Mouse (Mus musculus) midbrain, embryonic 16.5 days (tissue): Measurements from ENCODE around the gene Olfr527. TPM values are rescaled to one million over a fixed set of nuclear protein-coding genes. Genes with fewer than 3 reads are reported as not detected.

Experiments
- ATAC-seq: fragments of 200-750 bp; cut with Nextera tagmentation; 2 replicates; pipeline ENCODE4 v1.8.0; 2017; ENCODE audit warnings: moderate TSS enrichment
- H3K27ac ChIP-seq: fragments of 300-500 bp; sonication (generic); 2 replicates; pipeline ENCODE4 v1.5.1; 2014; ENCODE audit warnings: mild to moderate bottlenecking, low read length, mixed read lengths
- H3K27me3 ChIP-seq: fragments of 300-500 bp; sonication (generic); 2 replicates; pipeline ENCODE4 v1.6.1; 2014; ENCODE audit warnings: low read depth, low read length, mixed read lengths; ENCODE audit not compliant: control insufficient read depth, insufficient read depth
- H3K36me3 ChIP-seq: fragments of 300-500 bp; sonication (generic); 2 replicates; pipeline ENCODE4 v1.6.1; 2014; ENCODE audit warnings: mild to moderate bottlenecking, low read length, moderate library complexity, mixed read lengths; ENCODE audit not compliant: control insufficient read depth, insufficient read depth
- H3K4me1 ChIP-seq: fragments of 300-500 bp; sonication (generic); 2 replicates; pipeline ENCODE4 v1.6.1; 2014; ENCODE audit warnings: mild to moderate bottlenecking, low read length, mixed read lengths; ENCODE audit not compliant: control insufficient read depth, insufficient read depth
- H3K4me2 ChIP-seq: fragments of 300-500 bp; sonication (generic); 2 replicates; pipeline ENCODE4 v1.6.1; 2014; ENCODE audit warnings: mild to moderate bottlenecking, low read length, mixed read lengths
- H3K4me3 ChIP-seq: fragments of 300-500 bp; sonication (generic); 2 replicates; pipeline ENCODE4 v1.5.1; 2014; ENCODE audit warnings: low read depth, mild to moderate bottlenecking, low read length, moderate library complexity, mixed read lengths
- H3K9ac ChIP-seq: fragments of 300-500 bp; sonication (generic); 2 replicates; pipeline ENCODE4 v1.6.1; 2014; ENCODE audit warnings: low read depth, low read length, mixed read lengths
- H3K9me3 ChIP-seq: fragments of 300-500 bp; sonication (generic); replicated peaks from 2 replicates; pipeline ENCODE4 v1.6.1; 2014; ENCODE audit warnings: mild to moderate bottlenecking, low read length, mixed read lengths; ENCODE audit not compliant: control insufficient read depth, poor library complexity, severe bottlenecking
- WGBS: fragments of 180-500 bp; shearing (Covaris S2); extraction: QIAGEN DNeasy Blood & Tissue Kit; methylation state at CpG from one replicate; pipeline ENCODE4 v1.1.7; 2014; 5-methylcytosine and 5-hydroxymethylcytosine counted together
- polyA plus RNA-seq: library from polyadenylated mRNA; unstranded; fragments of >200 nt; fragmentation: Nextera tagmentation; extraction: Ambion mirVana; gene quantifications from 2 replicates; pipeline ENCODE4 v1.2.1, GENCODE M21; 2015

Gene Olfr527
- not detected in 2 replicates for polyA plus RNA-seq

DNA sequence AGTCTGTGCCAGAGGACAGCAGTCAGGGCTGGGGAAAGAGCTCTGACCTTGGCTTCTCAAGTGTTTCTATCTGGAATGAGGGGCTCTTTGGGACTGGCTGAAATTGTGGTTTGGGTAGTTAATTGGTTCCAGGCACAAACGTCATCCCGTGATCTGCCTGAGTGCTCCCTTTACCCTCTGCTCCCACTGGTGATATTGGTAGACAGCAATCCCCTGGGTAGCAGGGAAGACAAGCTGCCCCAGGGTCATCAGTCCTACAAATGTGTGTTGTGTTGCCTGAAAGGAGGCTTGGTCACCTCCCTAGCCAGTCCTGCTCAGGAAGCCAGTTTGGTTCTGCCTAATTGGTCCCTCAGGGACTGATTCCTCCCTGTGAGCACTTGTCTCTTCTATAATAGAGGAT, at the start of gene Olfr527:
Olfr527 (plus strand) TSS at position 301 of the 400 bp plus-strand sequence.
- no peak within 1 kb of the TSS for H3K4me2 ChIP-seq
- no peak within 1 kb of the TSS for H3K4me3 ChIP-seq
- ATAC-seq, result no peak
- no peaks in the 10 kb centered on the region for H3K36me3 ChIP-seq
- H3K27me3 ChIP-seq, result no peaks in the 10 kb centered on the region
- no peak within 1 kb of the TSS for H3K9ac ChIP-seq
- 60% methylated on average over 2 of the region's 2 CpGs for WGBS
- no peaks in the 10 kb centered on the region for H3K4me1 ChIP-seq
- H3K9me3 ChIP-seq, result no peaks in the 10 kb centered on the region
- no peak within 1 kb of the TSS for H3K27ac ChIP-seq

DNA sequence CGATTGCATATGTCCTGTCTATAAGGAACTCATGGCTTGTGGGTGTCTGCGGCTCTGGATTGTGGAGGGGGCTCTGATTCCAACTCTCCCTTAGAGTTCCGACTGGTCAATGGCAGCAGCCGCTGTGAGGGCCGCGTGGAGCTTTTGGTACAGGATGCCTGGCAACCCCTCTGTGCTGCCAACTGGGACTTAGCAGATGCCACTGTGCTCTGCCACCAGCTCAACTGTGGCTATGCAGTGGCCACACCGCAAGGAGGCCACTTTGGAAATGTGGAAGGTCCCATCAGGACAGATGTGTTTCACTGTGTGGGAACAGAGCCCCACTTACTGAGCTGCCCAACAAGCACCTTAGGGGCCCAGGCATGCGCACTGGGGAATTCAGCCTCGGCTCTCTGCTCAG, 38.1 kb upstream of the Olfr527 start:
- Histone ChIP-seq H3K4me3 (no peak overlapping the region), H3K27ac (no peak overlapping the region), H3K27me3 (no peaks in the 10 kb centered on the region), H3K36me3 (no peaks in the 10 kb centered on the region), H3K4me1 (no peaks in the 10 kb centered on the region), H3K9me3 (no peaks in the 10 kb centered on the region), H3K9ac (no peak overlapping the region), H3K4me2 (no peak overlapping the region)
- no peak for ATAC-seq
- WGBS, result 92% methylated on average over 9 of the region's 9 CpGs

DNA sequence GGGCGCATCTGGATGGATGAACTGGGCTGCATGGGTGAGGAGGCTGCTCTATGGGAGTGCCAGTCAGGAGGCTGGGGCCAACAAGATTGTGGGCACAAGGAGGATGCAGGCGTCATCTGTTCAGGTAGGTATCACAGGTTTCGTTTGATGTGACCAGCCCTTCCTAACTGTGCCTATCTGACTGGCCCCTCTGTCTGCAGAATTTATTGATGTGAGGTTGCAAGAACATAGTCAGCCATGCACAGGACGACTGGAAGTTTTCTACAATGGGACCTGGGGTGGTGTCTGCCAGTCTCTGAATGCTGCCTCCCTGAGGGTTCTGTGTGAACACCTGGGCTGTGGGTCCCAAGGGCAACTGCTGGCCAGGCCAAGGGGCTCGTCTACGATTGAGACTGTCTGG, 36.9 kb upstream of the Olfr527 start:
- no peaks in the 10 kb centered on the region for H3K4me1 ChIP-seq
- no peak overlapping the region for H3K27ac ChIP-seq
- H3K9me3 ChIP-seq, result no peaks in the 10 kb centered on the region
- no peak overlapping the region for H3K4me3 ChIP-seq
- ATAC-seq, result no peak
- no peaks in the 10 kb centered on the region for H3K36me3 ChIP-seq
- 74% methylated on average over 6 of the region's 6 CpGs for WGBS
- no peak overlapping the region for H3K4me2 ChIP-seq
- H3K9ac ChIP-seq, result no peak overlapping the region
- no peaks in the 10 kb centered on the region for H3K27me3 ChIP-seq

DNA sequence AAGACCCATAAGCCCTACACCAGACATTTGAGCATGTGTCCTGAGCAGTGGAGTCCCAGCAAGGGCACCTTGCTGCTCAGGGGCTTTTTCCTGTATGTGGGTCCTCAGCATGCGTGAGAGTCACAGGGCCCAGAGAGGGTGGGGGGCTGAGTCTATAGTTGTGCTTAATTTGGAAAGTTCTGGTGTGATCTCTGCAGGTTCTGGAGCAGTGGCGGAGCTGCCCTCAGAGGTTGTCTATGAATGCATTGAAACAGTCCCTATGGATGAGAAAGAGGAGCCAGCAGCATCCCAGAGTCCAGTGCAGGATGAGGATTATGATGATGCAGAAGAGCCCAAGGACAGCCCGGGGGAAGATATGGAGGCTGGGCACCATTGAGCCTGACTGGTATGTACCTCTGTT, 34.4 kb upstream of the Olfr527 start:
- H3K4me3 ChIP-seq, result no peak overlapping the region
- no peaks in the 10 kb centered on the region for H3K27me3 ChIP-seq
- no peak overlapping the region for H3K9ac ChIP-seq
- no peaks in the 10 kb centered on the region for H3K36me3 ChIP-seq
- no peaks in the 10 kb centered on the region for H3K9me3 ChIP-seq
- H3K4me1 ChIP-seq, result no peaks in the 10 kb centered on the region
- WGBS, result 89% methylated on average over 3 of the region's 3 CpGs
- H3K4me2 ChIP-seq, result no peak overlapping the region
- ATAC-seq, result no peak
- no peak overlapping the region for H3K27ac ChIP-seq

DNA sequence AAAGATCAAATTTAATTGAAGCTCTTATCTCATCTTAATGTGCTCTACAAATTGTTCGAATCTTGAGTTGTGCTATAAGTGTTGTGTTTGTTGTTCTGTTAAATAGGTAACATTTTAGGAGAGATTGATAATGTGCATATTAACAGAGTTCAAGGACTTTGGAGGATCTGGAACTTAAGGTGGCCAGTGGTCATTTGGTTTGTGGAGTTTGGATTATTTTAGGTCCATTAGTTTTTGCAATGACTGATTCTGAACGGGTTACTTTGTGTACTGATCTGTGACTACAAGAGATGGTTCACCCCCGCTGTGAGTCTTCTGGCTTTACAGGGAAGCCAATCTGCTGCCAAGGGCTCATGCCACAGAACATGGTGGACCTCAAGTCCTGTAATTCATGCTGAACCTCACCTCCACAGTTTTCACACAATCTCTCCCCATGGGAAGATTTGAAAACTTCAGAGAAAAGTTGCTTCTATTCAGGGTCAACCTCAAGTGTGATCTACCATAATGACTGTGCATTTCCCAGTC, 13.9 kb upstream of the Olfr527 start:
- Histone ChIP-seq H3K4me3 (no peak overlapping the region), H3K27me3 (no peaks in the 10 kb centered on the region), H3K9ac (no peak overlapping the region), H3K4me1 (no peaks in the 10 kb centered on the region), H3K4me2 (no peak overlapping the region), H3K36me3 (no peaks in the 10 kb centered on the region), H3K27ac (no peak overlapping the region), H3K9me3 (no peaks in the 10 kb centered on the region)
- 86% methylated on average over 3 of the region's 3 CpGs for WGBS
- ATAC-seq, result no peak

DNA sequence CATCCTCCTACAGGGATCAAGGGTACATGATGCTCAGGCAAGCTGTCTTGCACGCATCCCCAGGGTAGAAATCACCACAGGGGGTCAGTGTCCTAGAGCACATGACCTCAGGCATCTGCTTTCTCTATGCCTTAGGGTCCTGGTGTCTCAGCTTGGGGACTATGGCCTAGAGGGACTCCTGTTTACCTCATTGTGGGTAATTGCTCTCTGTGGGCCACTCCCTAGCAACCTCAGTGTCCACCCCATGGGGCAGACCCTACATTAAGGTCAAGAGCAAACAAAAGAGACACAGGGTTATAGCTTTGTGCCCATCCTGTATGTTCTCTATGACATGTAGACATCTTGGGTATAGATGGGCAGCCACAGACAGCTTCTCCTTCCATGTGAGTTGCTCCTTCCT, 13.3 kb upstream of the Olfr527 start, which contains the start of gene Olfr525:
Olfr525 (plus strand) TSS at position 301 of the 400 bp plus-strand sequence.
- H3K9ac ChIP-seq, result no peak within 1 kb of the TSS
- H3K36me3 ChIP-seq, result no peaks in the 10 kb centered on the region
- no peaks in the 10 kb centered on the region for H3K9me3 ChIP-seq
- ATAC-seq, result no peak
- H3K27ac ChIP-seq, result no peak within 1 kb of the TSS
- no peak within 1 kb of the TSS for H3K4me2 ChIP-seq
- no peaks in the 10 kb centered on the region for H3K27me3 ChIP-seq
- 50% methylated on average over 1 of the region's 1 CpGs for WGBS
- no peak within 1 kb of the TSS for H3K4me3 ChIP-seq
- H3K4me1 ChIP-seq, result no peaks in the 10 kb centered on the region

DNA sequence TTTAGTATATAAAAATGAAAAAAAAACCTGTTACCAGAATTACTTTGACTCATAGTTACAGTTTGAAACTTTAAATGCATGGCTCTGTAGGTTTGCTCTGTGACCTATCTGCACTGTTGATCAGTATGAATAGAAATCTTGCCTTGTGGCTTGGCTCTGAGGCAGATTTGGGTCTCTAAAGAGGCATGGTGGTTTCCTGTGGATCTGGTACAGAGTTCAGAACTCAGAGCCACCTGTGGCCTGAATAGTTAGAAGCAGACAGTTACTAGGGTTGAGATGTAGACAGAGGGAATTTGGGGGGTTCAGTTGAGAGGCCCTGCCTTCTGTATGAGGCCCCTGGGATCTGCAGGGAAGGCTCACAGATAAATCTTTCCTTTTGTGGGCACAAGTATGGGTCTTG, 12.7 kb upstream of the Olfr527 start:
- Histone ChIP-seq H3K4me1 (no peaks in the 10 kb centered on the region), H3K27ac (no peak overlapping the region), H3K4me2 (no peak overlapping the region), H3K27me3 (no peaks in the 10 kb centered on the region), H3K36me3 (no peaks in the 10 kb centered on the region), H3K4me3 (no peak overlapping the region), H3K9ac (no peak overlapping the region), H3K9me3 (no peaks in the 10 kb centered on the region)
- ATAC-seq, result no peak

DNA sequence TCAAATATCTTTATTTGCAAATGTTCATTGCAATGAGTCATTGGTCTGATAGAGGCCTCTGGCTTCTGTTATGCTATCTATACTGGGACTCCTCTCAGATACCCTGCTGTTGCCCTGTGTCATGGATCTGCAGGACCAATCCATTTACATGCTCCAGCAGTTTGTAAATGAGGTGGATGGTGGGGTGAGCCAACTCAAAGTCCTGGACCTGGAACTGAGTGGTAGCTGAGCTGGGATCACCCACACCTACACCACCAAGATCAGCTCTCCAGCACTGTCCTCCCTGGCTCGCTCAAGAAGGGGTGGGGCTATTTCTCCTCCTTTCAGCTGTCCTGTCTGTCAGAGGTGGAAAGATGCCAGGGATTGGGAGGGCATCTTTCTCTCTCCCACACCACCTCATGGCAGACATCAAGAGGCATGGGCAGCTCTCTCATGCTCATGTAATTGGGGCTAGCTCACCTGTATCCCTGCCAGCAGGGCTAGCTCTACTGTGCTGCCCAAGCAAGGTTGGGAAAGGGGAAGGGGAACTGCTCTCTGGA, 4.0 kb upstream of the Olfr527 start:
- H3K4me1 ChIP-seq, result no peaks in the 10 kb centered on the region
- no peaks in the 10 kb centered on the region for H3K9me3 ChIP-seq
- H3K36me3 ChIP-seq, result no peaks in the 10 kb centered on the region
- H3K27me3 ChIP-seq, result no peaks in the 10 kb centered on the region
- H3K4me3 ChIP-seq, result no peak overlapping the region
- no peak overlapping the region for H3K4me2 ChIP-seq
- no peak overlapping the region for H3K27ac ChIP-seq
- H3K9ac ChIP-seq, result no peak overlapping the region
- no peak for ATAC-seq
- WGBS, result 65% methylated on average over 1 of the region's 1 CpGs

DNA sequence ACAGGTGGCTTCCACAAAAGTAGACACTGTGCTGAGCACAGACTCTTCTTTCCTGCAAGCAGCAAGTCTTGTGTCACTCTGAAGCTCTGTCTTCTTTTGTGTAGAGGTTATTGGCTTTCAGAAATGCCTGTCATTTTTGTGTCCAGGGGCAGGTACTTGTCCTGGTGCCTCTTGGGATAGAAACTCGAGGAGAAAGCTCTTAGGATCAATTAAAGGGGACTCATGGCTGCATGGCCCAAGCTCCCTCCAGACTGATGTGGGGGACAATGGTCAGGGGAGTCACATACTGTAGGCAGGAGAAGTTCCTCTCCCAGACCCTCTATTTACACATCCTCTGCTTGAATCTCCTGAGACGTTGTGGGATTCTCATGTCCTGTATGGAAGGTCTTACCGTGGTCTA, 27.8 kb downstream of the Olfr527 start, which contains the start of gene Olfr60:
Olfr60 (minus strand) TSS at position 101 of the 400 bp plus-strand sequence.
- Histone ChIP-seq H3K4me2 (no peak within 1 kb of the TSS), H3K4me3 (no peak within 1 kb of the TSS), H3K9ac (no peak within 1 kb of the TSS), H3K4me1 (no peaks in the 10 kb centered on the region), H3K36me3 (no peaks in the 10 kb centered on the region), H3K27me3 (no peaks in the 10 kb centered on the region), H3K9me3 (no peaks in the 10 kb centered on the region), H3K27ac (no peak within 1 kb of the TSS)
- WGBS, result 70% methylated on average over 3 of the region's 3 CpGs
- ATAC-seq, result no peak
